Mouse (Mus musculus) gastrocnemius, adult 8-10 months (tissue): Measurements from ENCODE around the gene Acot9. TPM values are rescaled to one million over a fixed set of nuclear protein-coding genes. Genes with fewer than 3 reads are reported as not detected.
A peak's percentile ranks its signal among the peaks of the same experiment; 100 is the strongest.

Experiments
- DNase-seq, 2 experiments: peaks; one replicate each; pipeline ENCODE4 v3.0.0; 2022; ENCODE audit warnings: low spot score in 2 of 2
- total RNA-seq, 4 experiments: library from RNA; stranded (reverse); gene quantifications; 2 replicates each; pipeline ENCODE4 v1.2.4; 2022

The Acot9 gene
- 10 to 100 TPM; 13.9 to 16.5 (median 15.4) TPM for total RNA-seq

- DNase-seq = peak; percentile 85 to 87
Observed at GRCm38 (mm10) chrX:155262235-155262914, at the start of gene Acot9. TSS of gene Acot9 (plus strand) at chrX:155262443.

GRCm38 (mm10) chrX:155214291-155215136 is 47.7 kb upstream of the Acot9 start:
- DNase-seq = no peak

- peak; percentile 7 to 28 for DNase-seq
Observed at GRCm38 (mm10) chrX:155215501-155216248, 46.6 kb upstream of the Acot9 start.

GRCm38 (mm10) chrX:155216271-155216670 is 46.0 kb upstream of the Acot9 start, which contains the start of gene Sat1:
TSS of gene Sat1 (minus strand) at chrX:155216449.
- peak; percentile 88 to 91 for DNase-seq

GRCm38 (mm10) chrX:155218277-155218676 is 44.0 kb upstream of the Acot9 start:
- DNase-seq = no peak

GRCm38 (mm10) chrX:155256856-155257255 is 5.4 kb upstream of the Acot9 start:
- DNase-seq = no peak

- no peak for DNase-seq
Observed at GRCm38 (mm10) chrX:155262915-155263252, 641 bp downstream of the Acot9 start.

GRCm38 (mm10) chrX:155278483-155278882 is 16.2 kb downstream of the Acot9 start:
- no peak for DNase-seq

- no peak for DNase-seq
Observed at GRCm38 (mm10) chrX:155280427-155281044, 18.3 kb downstream of the Acot9 start.

- DNase-seq = no peak
Observed at GRCm38 (mm10) chrX:155306390-155306789, 44.1 kb downstream of the Acot9 start.

GRCm38 (mm10) chrX:155318005-155318404 is 55.8 kb downstream of the Acot9 start:
- DNase-seq = no peak

GRCm38 (mm10) chrX:155337567-155337904 is 75.3 kb downstream of the Acot9 start:
- no peak for DNase-seq

GRCm38 (mm10) chrX:155337905-155338721 is 75.9 kb downstream of the Acot9 start:
- peak; percentile 65 to 71 for DNase-seq

GRCm38 (mm10) chrX:155340654-155341053 is 78.4 kb downstream of the Acot9 start, which contains the start of gene Prdx4:
TSS of gene Prdx4 (minus strand) at chrX:155340754.
- DNase-seq = no peak

GRCm38 (mm10) chrX:155346249-155346648 is 84.0 kb downstream of the Acot9 start:
- DNase-seq = no peak

Other genes starting within 250 kb of the Acot9 start
- not detected for gene Magea5, start 199.3 kb upstream of the Acot9 start, total RNA-seq
- gene Magea1, start 172.7 kb upstream of the Acot9 start, total RNA-seq = not detected
- not detected for gene Magea2, start 168.8 kb upstream of the Acot9 start, total RNA-seq
- not detected for gene Cldn34b2, start 134.0 kb upstream of the Acot9 start, total RNA-seq
- gene Sat1, start 46.0 kb upstream of the Acot9 start, total RNA-seq = 10 to 100 TPM; 11.0 to 19.8 (median 16.4) TPM
- gene Prdx4, start 78.3 kb downstream of the Acot9 start, total RNA-seq = 1 to 10 TPM; 4.7 to 6.7 (median 5.5) TPM